12 mouse cellular contexts compared by ENCODE assay signal in genomic region chr14:115039524-115039923, GRCm38 (mm10). TPM values are rescaled to one million over a fixed set of nuclear protein-coding genes. Genes with fewer than 3 reads are reported as not detected.
A peak's percentile ranks its signal among the peaks of the same experiment; 100 is the strongest.
DNase-seq lines count a peak whose midpoint lies in the region; ATAC-seq and TF ChIP-seq lines count a peak whose summit lies in the region.
"Had no signal": no experiment of that assay in that cellular context is flagged by ENCODE, and none has a peak within 500 bp of the region (broad histone marks: within the 10 kb centered on the region; RNA-seq: fewer than 3 reads in every experiment).

No protein-coding gene starts in this region.

- TF ChIP-seq EP300 in liver, postnatal 0 days (IDR thresholded peaks at IDR 0.05; ENCODE audit: low read depth) = no peak

- H3K4me2 ChIP-seq in kidney, embryonic 15.5 days = peak overlapping the region; percentile 96; the same call in 1 of the 2 replicates
- peak overlapping the region; percentile 89 for H3K4me2 ChIP-seq in neural tube, embryonic 13.5 days
- H3K4me2 ChIP-seq in embryonic facial prominence, embryonic 14.5 days (ENCODE audit: low read depth, low read length) = peak overlapping the region; percentile 95; the same call in 1 of the 2 replicates
- peak overlapping the region; percentile 73 for H3K4me2 ChIP-seq in liver, postnatal 0 days (ENCODE audit: low read depth, low read length)

- TF ChIP-seq CTCF in liver, postnatal 0 days (IDR thresholded peaks at IDR 0.05; ENCODE audit: low read depth) = no peak

- H3K27ac ChIP-seq in kidney, embryonic 15.5 days = no peak overlapping the region
- H3K27ac ChIP-seq in neural tube, embryonic 13.5 days (replicated peaks) = no peak overlapping the region
- H3K27ac ChIP-seq in embryonic facial prominence, embryonic 14.5 days (replicated peaks; ENCODE audit: low read depth, low read length) = no peak overlapping the region
- H3K27ac ChIP-seq in liver, postnatal 0 days (ENCODE audit: low read depth) = no peak overlapping the region

- WGBS in kidney, embryonic 15.5 days = 78% methylated on average over 5 of the region's 5 CpGs
- 78% methylated on average over 5 of the region's 5 CpGs for WGBS in neural tube, embryonic 13.5 days
- 63% methylated on average over 5 of the region's 5 CpGs for WGBS in embryonic facial prominence, embryonic 14.5 days
- WGBS in liver, postnatal 0 days (ENCODE audit: insufficient replicate concordance) = 65% methylated on average over 5 of the region's 5 CpGs

- peaks cover 16% of the 10 kb centered on the region for H3K36me3 ChIP-seq in kidney, embryonic 15.5 days
- H3K36me3 ChIP-seq in neural tube, embryonic 13.5 days = peaks cover 14% of the 10 kb centered on the region
- peaks cover 15% of the 10 kb centered on the region for H3K36me3 ChIP-seq in embryonic facial prominence, embryonic 14.5 days (ENCODE audit: control insufficient read depth, insufficient read depth, low read length)
- H3K36me3 ChIP-seq in liver, postnatal 0 days (replicated peaks; ENCODE audit: insufficient read depth, low read length) = peaks cover 11% of the 10 kb centered on the region

- peaks cover 22% of the 10 kb centered on the region for H3K4me1 ChIP-seq in kidney, embryonic 15.5 days
- H3K4me1 ChIP-seq in neural tube, embryonic 13.5 days (replicated peaks) = peaks cover 28% of the 10 kb centered on the region
- H3K4me1 ChIP-seq in embryonic facial prominence, embryonic 14.5 days (ENCODE audit: control insufficient read depth, insufficient read depth, low read length) = peaks cover 14% of the 10 kb centered on the region
- H3K4me1 ChIP-seq in liver, postnatal 0 days (ENCODE audit: insufficient read depth) = peaks cover 15% of the 10 kb centered on the region

- DNase-seq in kidney, adult 18-20 months = no peak
- no peak for DNase-seq in neural tube, embryonic 10.5 days (ENCODE audit: extremely low spot score, low spot score)
- no peak for DNase-seq in embryonic facial prominence, embryonic 14.5 days (ENCODE audit: low spot score)
- no peak for DNase-seq in liver, postnatal 0 days
- DNase-seq: gastrocnemius, postnatal 14 days; kidney, postnatal 14 days; left cerebral cortex, postnatal 4 days; thymus, postnatal 25 days had no signal

- no peak overlapping the region for H3K9ac ChIP-seq in kidney, embryonic 15.5 days
- no peak overlapping the region for H3K9ac ChIP-seq in neural tube, embryonic 13.5 days
- no peak overlapping the region for H3K9ac ChIP-seq in embryonic facial prominence, embryonic 14.5 days (ENCODE audit: low read depth, low read length)
- no peak overlapping the region for H3K9ac ChIP-seq in liver, postnatal 0 days (replicated peaks)

- H3K9me3 ChIP-seq in kidney, embryonic 15.5 days (replicated peaks) = no peaks in the 10 kb centered on the region
- no peaks in the 10 kb centered on the region for H3K9me3 ChIP-seq in neural tube, embryonic 13.5 days
- no peaks in the 10 kb centered on the region for H3K9me3 ChIP-seq in embryonic facial prominence, embryonic 14.5 days (ENCODE audit: control insufficient read depth, low read length)
- no peaks in the 10 kb centered on the region for H3K9me3 ChIP-seq in liver, postnatal 0 days (ENCODE audit: low read length)

- H3K27me3 ChIP-seq in kidney, embryonic 15.5 days = peaks cover 10% of the 10 kb centered on the region
- peaks cover 5% of the 10 kb centered on the region for H3K27me3 ChIP-seq in neural tube, embryonic 13.5 days
- no peaks in the 10 kb centered on the region; the same call in 1 of the 2 replicates for H3K27me3 ChIP-seq in embryonic facial prominence, embryonic 14.5 days (replicated peaks; ENCODE audit: control insufficient read depth, insufficient read depth, low read length)
- 0 out of 2 replicates have a peak, but pooled peaks cover 3% of the 10 kb centered on the region for H3K27me3 ChIP-seq in liver, postnatal 0 days (ENCODE audit: insufficient read depth, low read length)

- ATAC-seq in kidney, embryonic 15.5 days (replicated peaks; ENCODE audit: low FRiP score) = no peak
- no peak for ATAC-seq in neural tube, embryonic 13.5 days (ENCODE audit: low read depth)
- no peak for ATAC-seq in embryonic facial prominence, embryonic 14.5 days (ENCODE audit: low read depth)
- ATAC-seq in liver, postnatal 0 days = no peak
- no peak for ATAC-seq in monocyte, adult 5-6 weeks (replicated peaks; ENCODE audit: insufficient number of reproducible peaks, low FRiP score, low TSS enrichment, poor library complexity, severe bottlenecking)

- no peak overlapping the region for H3K4me3 ChIP-seq in kidney, embryonic 15.5 days (replicated peaks)
- no peak overlapping the region for H3K4me3 ChIP-seq in neural tube, embryonic 13.5 days
- H3K4me3 ChIP-seq in embryonic facial prominence, embryonic 14.5 days (ENCODE audit: low read depth, low read length) = no peak overlapping the region
- H3K4me3 ChIP-seq in liver, postnatal 0 days (ENCODE audit: low read depth, low read length) = no peak overlapping the region

RNA-seq across cellular contexts. Expression of gene Gpc5, which starts 52.5 kb away (rescaled TPM):
- 10.2 and 11.1 TPM in 2 replicates for polyA plus RNA-seq in kidney, embryonic 15.5 days (2015; fragmentation: Nextera tagmentation; extraction: Ambion mirVana)
- polyA plus RNA-seq in neural tube, embryonic 13.5 days (2015; fragmentation: Nextera tagmentation; extraction: Ambion mirVana) = 6.7 and 7.1 TPM in 2 replicates
- 0.31 and 0.48 TPM in 2 replicates for polyA plus RNA-seq in embryonic facial prominence, embryonic 14.5 days (2014; fragmentation: Nextera tagmentation; extraction: Ambion mirVana)
- not detected in 2 replicates for polyA plus RNA-seq in liver, postnatal 0 days (2015; fragmentation: Nextera tagmentation; extraction: Ambion mirVana)
- not detected in 3 replicates for total RNA-seq in monocyte, adult 5-6 weeks (2017)
- total RNA-seq: gastrocnemius, postnatal 14 days; megakaryocyte, adult 5-6 weeks had no signal
